Comparison of ENCODE assay signal across 26 mouse cellular contexts in genomic region chr11:14676992-14677734, GRCm38 (mm10).
DNase-seq lines count a peak whose midpoint lies in the region; ATAC-seq lines count a peak whose summit lies in the region.
"Had no signal": no experiment of that assay in that cellular context is flagged by ENCODE, and none has a peak within 500 bp of the region (broad histone marks: within the 10 kb centered on the region; RNA-seq: fewer than 3 reads in every experiment).

No protein-coding gene starts in this region.

- no peak overlapping the region for H3K4me3 ChIP-seq in forebrain, embryonic 13.5 days
- no peak overlapping the region for H3K4me3 ChIP-seq in forebrain, embryonic 11.5 days (ENCODE audit: low read depth, low read length)
- H3K4me3 ChIP-seq in forebrain, embryonic 16.5 days (replicated peaks; ENCODE audit: low read length) = no peak overlapping the region
- H3K4me3 ChIP-seq: embryonic facial prominence, embryonic 10.5 days; embryonic facial prominence, embryonic 13.5 days; erythroblast, embryonic 14.5 days; gastrocnemius, adult 2 months; hindbrain, embryonic 12.5 days; hindbrain, embryonic 15.5 days had no signal

- H3K4me2 ChIP-seq in forebrain, embryonic 13.5 days = no peak overlapping the region
- H3K4me2 ChIP-seq in forebrain, embryonic 11.5 days (ENCODE audit: low read depth, low read length, severe bottlenecking) = no peak overlapping the region
- H3K4me2 ChIP-seq in forebrain, embryonic 16.5 days (ENCODE audit: low read length) = no peak overlapping the region
- H3K4me2 ChIP-seq: embryonic facial prominence, embryonic 13.5 days; heart, embryonic 11.5 days; hindbrain, embryonic 12.5 days; hindbrain, embryonic 15.5 days had no signal

- no peaks in the 10 kb centered on the region for H3K9me3 ChIP-seq in forebrain, embryonic 13.5 days (replicated peaks)
- no peaks in the 10 kb centered on the region for H3K9me3 ChIP-seq in forebrain, embryonic 11.5 days (ENCODE audit: control insufficient read depth, low read length)
- H3K9me3 ChIP-seq in forebrain, embryonic 16.5 days (ENCODE audit: control insufficient read depth, low read length) = no peaks in the 10 kb centered on the region
- H3K9me3 ChIP-seq: embryonic facial prominence, embryonic 10.5 days; embryonic facial prominence, embryonic 13.5 days; G1E; hindbrain, embryonic 12.5 days; hindbrain, embryonic 15.5 days had no signal

- no peaks in the 10 kb centered on the region for H3K36me3 ChIP-seq in forebrain, embryonic 13.5 days (ENCODE audit: poor library complexity, severe bottlenecking)
- no peaks in the 10 kb centered on the region for H3K36me3 ChIP-seq in forebrain, embryonic 11.5 days (ENCODE audit: control insufficient read depth, insufficient read depth, low read length)
- no peaks in the 10 kb centered on the region for H3K36me3 ChIP-seq in forebrain, embryonic 16.5 days (ENCODE audit: control insufficient read depth, insufficient read depth)
- H3K36me3 ChIP-seq: embryonic facial prominence, embryonic 10.5 days; embryonic facial prominence, embryonic 13.5 days; G1E; hindbrain, embryonic 12.5 days; hindbrain, embryonic 15.5 days had no signal

- ATAC-seq in forebrain, embryonic 13.5 days = peak; percentile 93
- no peak for ATAC-seq in forebrain, embryonic 11.5 days (replicated peaks; ENCODE audit: low FRiP score)
- peak; percentile 96 for ATAC-seq in forebrain, embryonic 16.5 days
- ATAC-seq: intestine, postnatal 0 days had no signal

- DNase-seq in forebrain, embryonic 11.5 days (ENCODE audit: low spot score) = no peak
- peak; percentile 22 for DNase-seq in brain, embryonic 18.5 days (ENCODE audit: low read depth, low spot score)
- DNase-seq in urinary bladder, postnatal 4 days (ENCODE audit: low spot score in 2 of 2) = no peak
- DNase-seq in kidney, postnatal 10 days = no peak
- DNase-seq: adrenal gland, adult 2 months; adrenal gland, postnatal 14 days; B cell, adult 2 months; cerebellum, adult 2 months; cerebellum, adult 9-11 months; cerebellum, postnatal 25 days; embryo, embryonic 11 days; gastrocnemius, adult 2 months; gastrocnemius, postnatal 14 days; heart, adult 11 months; kidney, adult 2 months had no signal

- H3K27ac ChIP-seq in forebrain, embryonic 13.5 days = no peak overlapping the region
- no peak overlapping the region for H3K27ac ChIP-seq in forebrain, embryonic 11.5 days (ENCODE audit: low read depth, low read length)
- no peak overlapping the region for H3K27ac ChIP-seq in forebrain, embryonic 16.5 days (ENCODE audit: low read length)
- H3K27ac ChIP-seq: embryonic facial prominence, embryonic 10.5 days; embryonic facial prominence, embryonic 13.5 days; gastrocnemius, adult 2 months; hindbrain, embryonic 12.5 days; hindbrain, embryonic 15.5 days had no signal

- H3K9ac ChIP-seq in forebrain, embryonic 13.5 days = no peak overlapping the region
- no peak overlapping the region for H3K9ac ChIP-seq in forebrain, embryonic 11.5 days (ENCODE audit: low read length)
- no peak overlapping the region for H3K9ac ChIP-seq in forebrain, embryonic 16.5 days (replicated peaks; ENCODE audit: low read depth, low read length)
- H3K9ac ChIP-seq: embryonic facial prominence, embryonic 13.5 days; hindbrain, embryonic 12.5 days; hindbrain, embryonic 15.5 days had no signal

- H3K4me1 ChIP-seq in forebrain, embryonic 13.5 days = no peaks in the 10 kb centered on the region
- H3K4me1 ChIP-seq in forebrain, embryonic 11.5 days (replicated peaks; ENCODE audit: control insufficient read depth, insufficient read depth, low read length) = no peaks in the 10 kb centered on the region
- no peaks in the 10 kb centered on the region for H3K4me1 ChIP-seq in forebrain, embryonic 16.5 days (replicated peaks; ENCODE audit: control insufficient read depth, insufficient read depth, low read length)
- H3K4me1 ChIP-seq: embryonic facial prominence, embryonic 10.5 days; embryonic facial prominence, embryonic 13.5 days; hindbrain, embryonic 12.5 days; hindbrain, embryonic 15.5 days had no signal

- H3K27me3 ChIP-seq in forebrain, embryonic 13.5 days = no peaks in the 10 kb centered on the region
- H3K27me3 ChIP-seq in forebrain, embryonic 11.5 days (ENCODE audit: control insufficient read depth, insufficient read depth, low read length) = no peaks in the 10 kb centered on the region
- H3K27me3 ChIP-seq in forebrain, embryonic 16.5 days (replicated peaks; ENCODE audit: control insufficient read depth, insufficient read depth, low read length) = no peaks in the 10 kb centered on the region
- H3K27me3 ChIP-seq: CH12.LX; embryonic facial prominence, embryonic 13.5 days; hindbrain, embryonic 12.5 days; hindbrain, embryonic 15.5 days had no signal

- WGBS in forebrain, embryonic 13.5 days = 83% methylated on average over 4 of the region's 4 CpGs
- 93% methylated on average over 4 of the region's 4 CpGs for WGBS in forebrain, embryonic 11.5 days
- 69% methylated on average over 4 of the region's 4 CpGs for WGBS in forebrain, embryonic 16.5 days
